Mouse (Mus musculus) heart, embryonic 16.5 days (tissue): ENCODE measurements around the gene Trpm8. TPM values are rescaled to one million over a fixed set of nuclear protein-coding genes. Genes with fewer than 3 reads are reported as not detected.

ENCODE experiments used
- ATAC-seq: fragments of 200-750 bp; cut with Nextera tagmentation; replicated peaks from 2 replicates; pipeline ENCODE4 v1.8.0; 2017; ENCODE audit warnings: moderate number of reproducible peaks; ENCODE audit not compliant: insufficient read depth, low FRiP score; ENCODE audit errors: extremely low read depth
- H3K27ac ChIP-seq: fragments of 300-500 bp; sonication (generic); 2 replicates; pipeline ENCODE4 v1.5.1; 2014; ENCODE audit warnings: mild to moderate bottlenecking, low read length, control low read depth, moderate library complexity
- H3K27me3 ChIP-seq: fragments of 300-500 bp; sonication (generic); 2 replicates; pipeline ENCODE4 v1.6.1; 2014; ENCODE audit warnings: low read length, mixed read lengths; ENCODE audit not compliant: control insufficient read depth, insufficient read depth
- H3K36me3 ChIP-seq: fragments of 300-500 bp; sonication (generic); 2 replicates; pipeline ENCODE4 v1.6.1; 2014; ENCODE audit not compliant: control insufficient read depth, insufficient read depth
- H3K4me1 ChIP-seq: fragments of 300-500 bp; sonication (generic); 2 replicates; pipeline ENCODE4 v1.6.1; 2014; ENCODE audit warnings: low read length, mixed read lengths; ENCODE audit not compliant: control insufficient read depth, insufficient read depth
- H3K4me2 ChIP-seq: fragments of 300-500 bp; sonication (generic); 2 replicates; pipeline ENCODE4 v1.6.1; 2014; ENCODE audit warnings: low read depth, mild to moderate bottlenecking, control low read depth, low read length
- H3K4me3 ChIP-seq: fragments of 300-500 bp; sonication (generic); 2 replicates; pipeline ENCODE4 v1.5.1; 2014; ENCODE audit warnings: mild to moderate bottlenecking, control low read depth, low read length
- H3K9ac ChIP-seq: fragments of 300-500 bp; sonication (generic); 2 replicates; pipeline ENCODE4 v1.6.1; 2014; ENCODE audit warnings: low read length, control low read depth
- H3K9me3 ChIP-seq: fragments of 300-500 bp; sonication (generic); replicated peaks from 2 replicates; pipeline ENCODE4 v1.6.1; 2016; ENCODE audit warnings: low read length; ENCODE audit not compliant: control insufficient read depth
- WGBS: fragments of 180-500 bp; shearing (Covaris S2); extraction: QIAGEN DNeasy Blood & Tissue Kit; methylation state at CpG from one replicate; pipeline ENCODE4 v1.1.7; 2014; 5-methylcytosine and 5-hydroxymethylcytosine counted together
- polyA plus RNA-seq: library from polyadenylated mRNA; unstranded; fragments of >200 nt; fragmentation: Nextera tagmentation; extraction: Ambion mirVana; gene quantifications from 2 replicates; pipeline ENCODE4 v1.2.1, GENCODE M21; 2015

Trpm8 gene
- polyA plus RNA-seq, 1 experiment from 2014 or later, result not detected

DNA sequence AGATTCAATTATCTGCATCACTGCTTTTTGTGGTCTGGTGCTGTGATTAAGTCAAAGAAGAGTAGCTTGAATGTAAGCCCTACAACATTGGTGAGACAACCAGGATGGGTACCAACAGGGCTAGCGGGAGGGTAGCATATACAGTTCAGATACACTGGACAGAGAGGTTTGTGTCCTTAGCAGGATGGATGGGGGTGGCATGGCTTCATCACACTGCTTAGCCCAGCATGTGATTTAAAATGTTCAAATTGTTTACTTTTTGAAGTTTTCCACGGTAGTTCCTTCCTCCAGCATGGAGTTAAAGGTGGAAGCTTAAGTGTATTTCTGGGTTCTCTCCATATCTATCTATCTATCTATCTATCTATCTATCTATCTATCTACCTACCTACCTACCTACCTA, 11.7 kb downstream of the Trpm8 start:
- Histone ChIP-seq H3K27me3 (no peaks in the 10 kb centered on the region), H3K9ac (no peak overlapping the region), H3K9me3 (peaks cover 50% of the 10 kb centered on the region), H3K4me1 (no peaks in the 10 kb centered on the region), H3K4me3 (no peak overlapping the region), H3K27ac (no peak overlapping the region), H3K4me2 (no peak overlapping the region), H3K36me3 (no peaks in the 10 kb centered on the region)
- ATAC-seq, result no peak
- 41% methylated on average over 2 of the region's 2 CpGs for WGBS

DNA sequence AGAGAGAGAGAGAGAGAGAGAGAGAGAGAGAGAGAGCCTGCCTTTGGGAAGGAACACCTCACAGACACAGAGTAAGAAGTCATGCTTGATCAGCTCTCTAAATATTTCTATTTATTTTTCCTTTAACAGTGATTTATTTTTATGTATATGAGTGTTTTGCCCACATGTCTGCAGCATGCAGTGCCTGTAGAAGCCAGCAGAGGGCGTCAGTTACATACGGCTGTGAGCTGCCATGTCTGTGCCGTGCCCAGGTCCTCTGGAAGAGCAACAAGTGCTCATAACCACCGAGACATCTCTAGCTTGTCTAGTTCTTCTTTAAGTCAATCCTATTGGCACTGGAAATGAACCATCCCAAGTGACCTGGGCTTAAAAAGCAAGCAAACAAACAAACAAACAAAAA, 12.5 kb downstream of the Trpm8 start:
- no peak overlapping the region for H3K4me3 ChIP-seq
- no peak overlapping the region for H3K9ac ChIP-seq
- peaks cover 49% of the 10 kb centered on the region for H3K9me3 ChIP-seq
- H3K4me1 ChIP-seq, result no peaks in the 10 kb centered on the region
- no peak overlapping the region for H3K27ac ChIP-seq
- H3K27me3 ChIP-seq, result no peaks in the 10 kb centered on the region
- H3K36me3 ChIP-seq, result no peaks in the 10 kb centered on the region
- no peak overlapping the region for H3K4me2 ChIP-seq
- 37% methylated on average over 4 of the region's 4 CpGs for WGBS
- ATAC-seq, result no peak

DNA sequence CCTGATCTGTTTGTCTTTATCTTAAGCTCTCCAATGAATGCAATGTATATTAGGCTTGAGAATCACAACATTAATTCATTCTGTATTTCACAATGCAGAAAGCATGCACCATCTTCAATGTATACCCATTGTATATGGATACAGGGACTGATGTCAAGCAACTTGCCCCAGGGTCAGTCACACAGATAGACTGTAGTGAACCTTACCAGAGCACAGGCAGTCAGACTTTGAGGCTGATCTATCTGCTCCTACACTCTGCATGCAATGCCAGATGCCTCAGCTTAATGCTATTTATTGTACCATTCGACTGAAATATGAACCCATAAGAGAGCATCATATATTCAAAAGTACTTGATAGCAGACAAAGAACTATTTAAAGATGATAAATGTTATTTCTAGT, 13.1 kb downstream of the Trpm8 start:
- H3K4me2 ChIP-seq, result no peak overlapping the region
- H3K27me3 ChIP-seq, result no peaks in the 10 kb centered on the region
- no peak for ATAC-seq
- H3K4me1 ChIP-seq, result no peaks in the 10 kb centered on the region
- peaks cover 48% of the 10 kb centered on the region for H3K9me3 ChIP-seq
- H3K27ac ChIP-seq, result no peak overlapping the region
- H3K4me3 ChIP-seq, result no peak overlapping the region
- H3K9ac ChIP-seq, result no peak overlapping the region
- no peaks in the 10 kb centered on the region for H3K36me3 ChIP-seq
- WGBS, result 57% methylated on average over 1 of the region's 1 CpGs

DNA sequence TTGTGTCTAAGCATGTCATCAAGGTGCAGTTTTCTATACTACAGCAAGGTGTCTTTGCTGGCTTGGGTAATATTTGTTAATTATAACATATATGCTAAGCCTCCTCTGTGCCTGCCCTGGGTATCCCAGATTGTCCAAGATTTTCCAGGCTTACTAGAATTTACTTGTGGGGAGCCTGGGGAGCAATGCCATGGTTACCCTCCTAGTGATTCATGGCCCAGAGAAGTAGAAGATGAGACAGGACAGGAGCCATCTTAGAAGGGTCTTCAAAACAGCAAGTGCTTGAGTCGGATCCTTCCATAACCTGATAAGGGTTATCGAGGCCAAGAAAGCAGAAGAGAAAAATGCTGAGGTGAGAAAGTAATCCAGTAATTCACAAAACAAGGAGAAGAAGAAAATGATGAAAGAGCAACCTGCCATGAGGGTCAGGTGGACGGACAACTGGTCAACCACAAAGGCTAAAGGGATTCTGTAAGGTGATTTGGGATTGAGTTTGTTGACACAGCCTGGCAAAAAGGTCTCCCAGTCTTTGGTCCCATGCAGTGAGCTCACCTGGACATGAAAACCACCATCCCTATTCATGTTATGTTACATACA, 14.0 kb downstream of the Trpm8 start:
- Histone ChIP-seq H3K27ac (no peak overlapping the region), H3K4me1 (no peaks in the 10 kb centered on the region), H3K4me2 (no peak overlapping the region), H3K27me3 (no peaks in the 10 kb centered on the region), H3K4me3 (no peak overlapping the region), H3K9ac (no peak overlapping the region), H3K36me3 (no peaks in the 10 kb centered on the region), H3K9me3 (peaks cover 50% of the 10 kb centered on the region)
- no peak for ATAC-seq
- WGBS, result 58% methylated on average over 3 of the region's 3 CpGs

DNA sequence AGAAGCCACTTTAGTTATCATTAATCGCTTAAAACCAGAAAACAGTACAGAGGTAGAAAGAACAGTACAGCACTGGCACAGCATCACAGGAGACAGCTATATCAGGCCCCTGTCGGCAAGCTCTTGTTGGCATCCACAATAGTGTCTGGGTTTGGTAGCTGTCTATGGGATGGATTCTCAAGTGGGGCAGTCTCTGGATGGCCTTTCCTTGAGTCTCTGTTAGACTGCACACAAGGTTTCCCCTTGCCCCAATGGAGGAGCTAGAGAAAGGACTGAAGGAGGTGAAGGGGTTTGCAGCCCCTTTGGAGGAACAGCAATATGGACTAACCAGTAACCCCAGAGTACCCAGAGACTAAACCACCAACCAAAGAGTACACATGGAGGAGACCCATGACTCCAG, 14.6 kb downstream of the Trpm8 start:
- Histone ChIP-seq H3K4me2 (no peak overlapping the region), H3K27me3 (no peaks in the 10 kb centered on the region), H3K9ac (no peak overlapping the region), H3K36me3 (no peaks in the 10 kb centered on the region), H3K27ac (no peak overlapping the region), H3K9me3 (peaks cover 50% of the 10 kb centered on the region), H3K4me3 (no peak overlapping the region), H3K4me1 (no peaks in the 10 kb centered on the region)
- ATAC-seq, result no peak
- 51% methylated on average over 2 of the region's 2 CpGs for WGBS

DNA sequence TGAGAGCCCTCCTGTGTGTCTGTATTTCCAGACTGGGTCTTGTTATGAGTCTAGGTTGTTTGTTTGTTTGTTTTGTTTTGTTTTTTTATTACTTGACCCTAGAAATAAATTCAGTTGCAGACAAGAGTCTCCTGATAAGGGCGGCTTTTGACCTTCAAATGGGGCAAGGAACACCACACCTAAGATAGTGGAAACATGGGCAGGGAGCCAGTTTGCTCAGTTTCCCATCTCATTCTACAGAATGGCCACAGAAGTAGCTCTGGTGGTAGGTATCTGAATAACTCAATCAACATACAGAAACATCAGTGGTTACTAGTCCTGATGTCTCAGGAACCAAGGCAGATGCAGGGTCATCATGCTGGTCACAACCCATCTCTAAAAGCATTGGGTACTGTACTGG, 17.2 kb downstream of the Trpm8 start:
- 17% methylated on average over 1 of the region's 1 CpGs for WGBS
- Histone ChIP-seq H3K9ac (no peak overlapping the region), H3K27ac (no peak overlapping the region), H3K4me1 (no peaks in the 10 kb centered on the region), H3K36me3 (no peaks in the 10 kb centered on the region), H3K27me3 (no peaks in the 10 kb centered on the region), H3K4me2 (no peak overlapping the region), H3K9me3 (peaks cover 56% of the 10 kb centered on the region), H3K4me3 (no peak overlapping the region)
- no peak for ATAC-seq

DNA sequence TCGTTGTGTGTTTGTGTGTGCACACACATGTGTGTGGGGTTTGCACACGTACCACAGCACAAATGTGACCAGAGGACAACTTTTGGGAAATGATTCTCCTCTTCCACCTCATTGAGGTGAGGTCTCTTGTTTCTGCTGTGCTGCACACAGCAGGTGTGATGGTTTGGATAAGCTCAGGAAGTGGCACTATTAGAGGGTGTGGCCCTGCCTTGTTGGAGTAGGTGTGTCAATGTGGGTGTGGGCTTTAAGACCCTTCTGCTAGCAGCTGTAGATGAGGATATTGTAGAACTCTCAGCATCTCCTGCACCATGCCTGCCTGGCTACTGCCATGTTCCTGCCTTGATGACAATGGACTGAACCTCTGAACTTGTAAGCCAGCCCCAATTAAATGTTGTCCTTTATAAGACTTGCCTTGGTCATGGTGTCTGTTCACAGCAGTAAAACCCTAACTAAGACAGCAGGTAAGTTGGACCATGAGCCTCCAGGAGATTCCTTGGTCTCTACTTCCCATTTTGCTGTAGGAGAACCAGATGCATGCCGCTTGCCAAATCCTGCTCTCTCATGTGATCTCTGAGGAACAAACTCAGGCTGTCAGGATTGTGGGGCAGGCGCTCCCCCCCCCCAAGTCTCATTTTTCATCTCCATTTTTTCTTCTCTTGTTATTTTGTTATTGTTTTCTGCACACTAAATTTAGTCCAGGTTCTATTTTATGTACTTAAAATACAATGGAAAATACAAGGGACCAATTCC, 18.9 kb downstream of the Trpm8 start:
- no peaks in the 10 kb centered on the region for H3K27me3 ChIP-seq
- 67% methylated on average over 4 of the region's 4 CpGs for WGBS

DNA sequence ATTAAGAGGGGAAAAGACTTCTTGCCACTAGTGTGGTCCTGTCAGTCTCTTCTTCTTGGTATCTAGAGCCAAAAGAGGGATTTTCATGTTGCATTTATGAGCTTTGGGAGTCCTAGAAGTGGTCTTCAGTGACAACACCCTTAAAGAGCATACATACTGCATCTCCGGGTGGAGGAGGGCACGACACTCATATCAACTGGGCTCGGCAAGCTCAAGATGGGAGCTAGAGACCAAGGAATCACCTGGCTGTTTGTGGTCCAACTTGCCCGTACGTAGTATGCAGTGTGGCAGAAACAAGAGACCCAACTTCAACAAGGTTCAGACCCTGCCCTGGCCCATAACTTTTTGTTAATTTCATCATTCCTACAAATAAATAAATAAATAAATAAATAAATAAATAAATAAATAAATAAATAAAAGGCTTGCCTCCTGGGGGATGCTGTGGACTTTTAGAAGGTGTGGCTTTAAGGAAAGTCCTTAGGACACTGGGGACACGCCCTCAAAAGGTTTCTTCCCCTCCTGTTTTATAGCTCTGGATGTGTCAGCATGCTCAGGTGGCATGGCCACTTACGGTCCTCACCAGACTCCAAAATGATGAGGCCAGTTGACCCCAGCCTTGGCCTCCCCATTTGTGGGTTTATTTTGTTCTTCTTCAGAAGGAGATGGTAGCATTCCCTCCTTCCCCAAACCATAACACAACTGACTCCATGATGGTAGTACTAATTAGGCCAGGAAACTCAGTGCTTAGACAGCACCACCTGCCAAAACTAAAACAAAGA, 20.2 kb downstream of the Trpm8 start:
- no peaks in the 10 kb centered on the region for H3K4me1 ChIP-seq
- no peak overlapping the region for H3K27ac ChIP-seq
- WGBS, result 59% methylated on average over 7 of the region's 7 CpGs
- no peak overlapping the region for H3K4me2 ChIP-seq
- no peak for ATAC-seq
- H3K36me3 ChIP-seq, result no peaks in the 10 kb centered on the region
- H3K9ac ChIP-seq, result no peak overlapping the region
- H3K9me3 ChIP-seq, result peaks cover 63% of the 10 kb centered on the region
- H3K4me3 ChIP-seq, result no peak overlapping the region
- H3K27me3 ChIP-seq, result no peaks in the 10 kb centered on the region

More for the DNA sequence above, 18.9 kb downstream of the Trpm8 start:
- no peak overlapping the region for H3K9ac ChIP-seq
- H3K4me2 ChIP-seq, result no peak overlapping the region
- H3K36me3 ChIP-seq, result no peaks in the 10 kb centered on the region
- H3K27ac ChIP-seq, result no peak overlapping the region
- H3K4me1 ChIP-seq, result no peaks in the 10 kb centered on the region
- H3K4me3 ChIP-seq, result no peak overlapping the region
- H3K9me3 ChIP-seq, result peaks cover 60% of the 10 kb centered on the region
- ATAC-seq, result no peak
